Mouse (Mus musculus) activated CD4-positive, CD25-positive, alpha-beta regulatory T cell, adult 4 months (primary cell): Measurements from ENCODE around the gene Colgalt2. TPM values are rescaled to one million over a fixed set of nuclear protein-coding genes. Genes with fewer than 3 reads are reported as not detected.
"Not testable (repeated sequence)": the region's sequence is repeated elsewhere in the genome, so short reads cannot be mapped to it uniquely, and the experiment has no call there.

Experiments
- ATAC-seq: one replicate; pipeline ENCODE4 v1.8.0; 2017
- polyA plus RNA-seq, 2 experiments: library from polyadenylated mRNA; unstranded; fragments of 100-300 nt; shearing (Covaris generic); gene quantifications; one replicate each; pipeline ENCODE4 v1.2.1; 2017

The Colgalt2 gene
- polyA plus RNA-seq = not detected

DNA sequence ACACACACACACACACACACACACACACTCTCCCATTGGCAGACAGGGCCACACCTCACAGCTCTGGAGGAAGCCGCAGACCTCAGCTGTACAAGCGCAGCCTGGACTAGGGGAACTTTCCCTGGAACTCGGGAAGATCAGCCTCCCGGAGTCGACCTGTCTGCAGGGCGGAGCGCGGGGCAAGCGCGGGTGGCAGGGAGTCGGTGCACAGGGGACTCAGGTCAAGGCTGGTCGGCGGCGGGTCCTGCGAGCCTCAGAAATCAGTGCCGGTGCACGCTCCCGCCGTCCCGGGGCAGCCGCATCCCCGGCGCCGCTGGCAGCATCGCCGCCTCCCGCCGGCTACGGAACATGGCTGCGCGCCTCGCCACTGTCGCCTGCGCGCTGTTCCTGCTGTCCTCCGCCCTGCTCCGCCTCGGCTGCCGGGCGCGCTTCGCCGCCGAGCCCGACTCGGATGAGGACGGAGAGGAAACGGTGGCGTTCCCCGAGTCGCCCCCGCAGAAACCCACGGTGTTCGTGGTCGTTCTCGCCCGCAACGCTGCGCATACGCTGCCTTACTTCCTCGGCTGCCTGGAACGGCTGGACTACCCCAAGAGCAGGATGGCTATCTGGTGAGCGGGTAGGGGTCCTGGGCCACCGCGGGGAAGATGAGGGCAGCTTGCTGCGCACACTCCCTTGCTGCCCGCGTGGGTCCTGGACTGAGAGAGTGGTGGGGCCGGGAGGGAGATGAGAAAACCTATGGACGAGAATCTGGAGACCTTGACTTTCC is at the start of gene Colgalt2:
Colgalt2 (plus strand) TSS at position 41 of the 766 bp plus-strand sequence.
- ATAC-seq = peak; percentile 40

DNA sequence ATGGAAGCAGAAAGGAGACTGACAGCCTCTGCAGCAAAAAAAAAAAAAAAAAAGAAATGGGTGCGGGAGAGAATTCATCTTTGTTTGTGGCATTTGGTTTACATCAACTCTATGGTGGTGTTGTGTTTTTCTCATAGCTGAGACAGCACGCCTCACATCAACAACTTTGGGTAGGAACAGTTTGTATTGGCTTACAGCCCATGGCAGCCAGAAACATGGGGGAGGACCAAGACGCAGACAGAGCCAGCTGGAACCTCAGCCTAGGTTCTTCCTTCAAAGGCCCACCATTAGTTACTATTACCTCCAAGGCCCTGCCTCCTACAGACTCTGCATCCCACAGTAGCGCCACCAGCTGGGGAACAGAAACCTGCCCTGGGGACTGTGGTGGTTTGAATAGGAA is 42.9 kb upstream of the Colgalt2 start:
- ATAC-seq = no peak

DNA sequence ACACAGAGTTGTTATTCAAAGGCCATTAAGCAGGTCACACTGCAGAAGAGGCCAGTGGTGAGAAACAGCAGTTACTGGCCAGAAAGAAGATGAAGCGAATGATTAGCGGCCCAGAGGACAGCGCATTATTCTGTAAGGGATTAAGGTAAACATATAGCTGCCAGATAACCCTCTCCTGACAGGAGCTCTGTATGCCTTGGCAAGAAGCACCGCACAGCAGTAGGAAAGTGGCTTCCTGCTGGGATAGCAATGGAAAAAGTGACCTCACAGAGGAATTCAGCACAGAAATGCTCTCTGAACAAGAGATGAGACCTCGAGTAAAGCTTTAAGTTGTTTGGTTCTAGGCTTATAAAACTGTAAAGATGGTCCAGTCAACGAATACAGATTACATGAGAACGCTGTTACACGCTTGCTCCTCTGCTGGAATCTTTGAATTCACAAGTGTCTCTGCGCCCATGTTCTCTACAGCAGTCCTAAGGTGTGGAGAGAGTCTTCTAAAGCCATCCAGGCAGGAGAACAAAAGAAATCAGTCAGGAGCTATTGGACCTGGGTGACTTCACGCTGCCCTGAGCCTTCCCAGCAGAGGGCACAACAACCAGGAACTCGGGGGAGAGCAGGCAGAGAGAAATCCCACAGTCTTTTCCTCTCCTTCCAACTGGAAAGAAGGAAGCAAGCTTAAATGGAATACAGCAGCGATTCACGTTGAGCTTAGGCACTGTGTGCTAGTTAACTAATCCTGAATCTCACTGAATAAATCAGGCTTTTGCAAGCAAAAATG is 31.1 kb upstream of the Colgalt2 start:
- no peak for ATAC-seq

DNA sequence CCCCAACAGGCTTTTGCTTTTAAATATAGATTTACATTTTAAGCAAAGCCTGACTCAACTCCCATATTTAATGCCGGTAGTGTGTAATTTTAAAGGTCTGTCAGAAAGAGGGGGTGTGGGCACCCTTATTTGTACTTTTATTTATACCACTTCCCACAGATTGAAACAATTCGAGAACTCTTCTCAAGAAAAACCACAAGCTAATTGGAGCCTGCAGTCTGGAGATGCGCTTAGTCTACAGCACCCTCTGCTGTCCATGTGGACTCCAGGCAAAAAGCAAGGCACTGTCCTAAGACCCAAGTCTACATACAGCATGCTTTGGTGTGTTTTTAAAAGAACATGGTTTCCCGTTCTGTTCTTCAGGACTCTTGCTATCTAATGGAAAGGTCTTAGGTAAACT is 30.5 kb upstream of the Colgalt2 start:
- ATAC-seq = peak; percentile 91

DNA sequence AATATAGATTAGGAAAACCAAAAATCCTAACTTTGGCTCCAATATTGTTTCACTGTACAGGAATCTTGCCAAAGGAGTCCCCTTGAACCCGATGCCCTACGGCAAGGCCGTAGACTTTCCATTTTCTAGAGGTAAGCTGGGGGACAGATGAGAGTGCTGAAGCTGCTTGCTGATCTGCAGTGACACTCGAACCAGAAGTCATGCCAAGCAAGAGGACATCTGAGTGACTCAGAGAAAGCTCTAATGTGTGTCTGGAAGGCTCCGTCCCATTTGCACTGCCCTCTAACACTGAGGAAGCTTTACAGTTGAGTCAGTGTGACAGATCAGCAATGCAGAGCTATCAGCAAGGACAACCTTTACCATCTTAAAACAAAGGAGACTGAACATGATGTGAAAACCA is 21.3 kb upstream of the Colgalt2 start:
- no peak for ATAC-seq

DNA sequence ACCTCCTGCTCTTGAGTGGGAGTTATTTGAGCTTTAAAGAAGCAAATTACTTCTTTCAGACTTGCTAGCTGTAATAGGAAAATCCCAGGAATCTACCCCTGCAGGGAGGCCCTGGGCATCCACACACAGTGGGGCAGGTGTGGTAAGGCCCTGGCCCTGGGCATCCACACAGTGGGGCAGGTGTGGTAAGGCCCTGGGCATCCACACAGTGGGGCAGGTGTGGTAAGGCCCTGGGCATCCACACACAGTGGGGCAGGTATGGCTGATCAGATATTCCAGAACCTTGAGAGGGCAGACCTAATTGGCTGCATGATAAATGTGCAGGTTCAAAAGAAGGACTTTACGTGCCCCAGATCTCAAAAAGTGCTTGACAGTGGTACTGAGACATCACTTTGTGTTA is 15.0 kb upstream of the Colgalt2 start:
- no peak for ATAC-seq

DNA sequence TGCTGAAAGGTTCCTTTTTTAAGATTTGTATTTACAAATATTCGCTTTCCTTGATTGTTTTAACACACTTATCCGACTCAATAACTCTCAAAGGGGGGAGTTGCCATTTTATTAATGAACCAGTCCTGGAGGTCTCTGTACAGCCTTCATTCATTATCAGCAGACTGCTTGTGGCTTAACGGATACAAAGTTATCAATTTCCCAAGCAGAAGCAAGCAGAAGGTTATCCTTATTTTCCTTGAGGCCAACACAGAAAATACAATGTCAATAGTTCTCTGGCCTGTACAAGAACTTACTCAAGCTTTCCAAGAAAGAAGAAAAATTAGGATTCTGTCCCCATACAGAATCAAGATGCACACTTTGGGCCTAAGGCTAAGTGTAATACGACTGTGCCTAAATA is 13.9 kb upstream of the Colgalt2 start:
- not testable (repeated sequence) for ATAC-seq

DNA sequence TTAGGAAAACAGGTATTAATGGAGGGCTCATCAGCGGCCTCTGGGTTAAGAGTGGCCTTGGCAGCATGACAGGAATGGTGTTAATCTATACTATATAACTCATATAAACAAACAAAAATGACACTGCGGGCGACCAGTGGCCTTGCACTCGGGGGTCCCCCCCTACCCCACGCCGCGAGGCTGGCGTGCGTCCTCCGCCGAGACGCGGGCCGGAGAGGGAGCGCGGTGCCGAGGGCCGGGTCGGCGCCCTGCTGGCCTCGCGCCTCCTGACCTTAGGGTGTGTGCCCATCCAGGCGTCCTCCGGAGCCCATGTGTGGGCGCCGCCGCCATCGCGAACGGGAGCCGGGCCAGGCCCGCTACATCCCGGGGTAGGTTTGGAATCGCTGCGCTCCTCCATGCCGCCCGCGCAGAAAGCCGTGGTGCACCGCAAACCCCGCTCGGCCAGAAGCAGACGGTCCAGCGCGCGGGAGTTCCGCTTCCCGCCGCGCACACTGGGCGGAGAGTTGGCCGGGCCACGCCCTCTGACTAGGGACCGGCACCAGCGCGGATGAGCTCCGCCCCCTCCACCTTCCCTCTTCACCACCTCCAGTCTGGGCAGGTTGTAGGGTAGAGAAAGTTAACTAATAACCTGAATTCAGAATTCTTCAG is 13.3 kb upstream of the Colgalt2 start, which contains the start of gene Tsen15:
Tsen15 (minus strand) TSS at position 501 of the 648 bp plus-strand sequence.
- peak; percentile 94 for ATAC-seq

DNA sequence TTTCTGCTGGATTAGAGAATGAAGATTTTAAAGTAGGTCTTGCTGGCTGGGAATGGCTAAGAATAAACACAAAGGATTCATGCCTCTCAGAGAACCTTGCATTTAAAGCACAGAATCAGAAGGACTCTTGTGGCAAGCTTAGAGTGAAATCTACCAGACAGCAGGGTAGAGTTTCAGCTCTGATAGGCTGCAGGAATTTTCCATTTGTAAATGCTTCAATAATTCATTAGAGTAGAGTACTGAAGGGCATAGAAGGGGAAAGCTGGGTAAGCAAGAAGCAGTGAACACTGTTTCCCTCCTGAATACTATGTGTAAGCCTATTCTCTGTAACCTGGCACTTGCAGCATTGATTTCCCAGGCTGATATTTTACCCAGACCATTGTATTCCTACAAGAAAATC is 10.4 kb upstream of the Colgalt2 start:
- no peak for ATAC-seq

DNA sequence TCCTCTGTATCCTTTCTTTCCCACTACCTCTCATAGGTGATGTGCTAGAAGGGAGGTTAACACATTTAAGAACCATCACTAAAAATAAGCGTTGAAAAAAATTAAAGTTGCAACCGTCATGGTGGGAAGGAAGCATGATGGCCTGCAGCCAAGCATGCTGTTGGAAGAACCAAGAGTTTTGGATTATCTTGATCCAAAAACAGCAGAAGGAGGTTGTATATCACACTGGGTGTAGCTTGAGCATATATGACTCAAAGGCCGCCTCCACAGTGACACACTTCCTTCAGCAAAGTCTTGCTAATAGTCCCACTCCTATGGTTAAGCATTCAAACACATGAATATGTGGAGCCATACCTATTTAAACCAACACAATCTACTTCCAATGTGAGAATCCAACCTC is 5.5 kb upstream of the Colgalt2 start:
- ATAC-seq = no peak

DNA sequence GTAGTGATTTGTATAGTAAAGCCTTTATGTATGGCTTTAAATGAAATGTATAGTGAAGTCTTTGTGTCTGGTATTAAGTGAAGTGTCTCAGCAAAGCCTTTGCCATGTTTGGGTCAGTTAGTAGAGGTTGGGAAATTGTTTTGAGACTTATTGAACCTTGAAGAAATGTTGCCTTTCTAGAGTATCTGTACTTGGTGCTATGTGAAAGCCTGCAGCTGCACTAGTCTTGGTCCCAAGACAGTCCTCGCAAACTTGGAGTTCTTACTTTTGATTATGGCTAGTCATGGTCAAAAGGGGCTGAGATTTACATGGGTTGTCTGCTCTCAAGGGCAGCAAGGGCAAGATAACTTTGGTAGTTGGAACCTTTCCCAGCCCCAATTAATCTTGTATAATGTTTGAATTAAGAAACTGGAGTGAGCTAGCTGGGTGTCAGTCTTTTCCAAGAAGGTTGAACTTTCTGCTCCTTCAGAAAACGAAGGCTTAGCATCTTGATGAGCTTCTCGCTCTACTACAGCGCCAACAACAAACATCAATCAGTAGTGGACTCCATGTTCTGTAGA is 4.6 kb upstream of the Colgalt2 start:
- no peak for ATAC-seq

DNA sequence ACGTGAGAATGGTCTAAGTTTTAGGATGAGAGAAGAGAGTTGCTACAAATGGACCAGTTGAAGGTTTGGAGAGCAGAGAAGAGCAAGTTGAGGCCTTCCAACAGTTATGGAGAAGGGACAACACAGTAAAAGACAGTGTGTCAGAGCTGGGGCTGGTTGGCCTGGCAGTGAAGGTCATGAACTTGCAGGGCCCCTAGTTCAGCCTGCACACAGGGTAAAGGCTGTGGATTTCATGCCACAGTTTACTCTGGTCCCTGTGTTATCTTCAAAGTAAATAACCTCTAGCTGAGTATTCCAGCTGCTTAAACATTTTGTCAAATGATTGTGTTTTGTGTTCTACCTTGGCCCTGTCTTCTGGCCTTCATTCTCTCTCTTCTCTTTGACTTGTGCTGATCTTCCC is 922 bp upstream of the Colgalt2 start:
- no peak for ATAC-seq

DNA sequence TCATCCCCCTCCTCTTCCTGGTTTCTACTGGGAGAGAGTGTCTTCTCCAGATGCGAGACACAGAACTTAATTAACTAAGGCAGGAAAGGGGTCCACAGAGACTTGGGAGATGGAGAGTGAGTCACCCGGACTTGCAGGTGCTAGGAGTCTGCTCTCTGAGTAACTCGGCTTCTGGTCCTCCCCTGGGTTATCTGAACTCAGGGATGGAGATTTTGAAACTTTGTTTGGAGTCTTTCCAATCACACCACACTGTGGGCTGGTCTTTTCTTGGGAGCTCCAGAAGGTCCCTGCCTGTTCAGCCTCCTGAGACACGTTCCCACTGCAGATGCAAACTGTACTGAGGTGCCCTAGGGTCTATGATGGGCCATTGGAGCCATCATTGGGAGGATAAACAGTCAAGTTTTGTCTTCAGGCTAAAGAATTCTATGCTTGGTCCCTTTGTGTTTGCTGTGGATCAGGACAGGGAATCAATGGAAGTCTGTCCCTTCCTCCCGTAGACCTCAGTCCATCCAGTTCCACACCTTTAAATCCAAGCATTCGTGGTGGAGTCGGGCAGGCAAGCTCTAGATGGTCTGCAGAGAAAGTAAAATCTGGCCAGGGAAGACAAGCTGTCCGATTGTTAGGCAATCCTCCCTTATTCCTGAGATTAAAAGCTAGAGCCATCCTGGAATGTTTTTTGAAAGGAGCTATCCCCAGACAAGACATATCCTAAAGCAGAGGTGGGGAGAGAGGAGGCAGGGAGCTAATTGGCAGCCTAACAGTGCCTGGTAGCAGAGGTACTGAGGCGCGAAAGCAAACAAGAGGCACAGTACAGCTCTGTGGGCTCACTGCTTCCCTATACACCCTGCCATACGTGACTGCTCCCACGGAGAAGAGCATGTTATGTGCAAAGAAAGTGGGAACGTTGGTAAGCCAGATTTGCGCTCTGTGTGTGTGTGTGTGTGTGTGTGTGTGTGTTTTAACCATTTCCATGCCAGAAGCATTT is 1.2 kb downstream of the Colgalt2 start:
- ATAC-seq = no peak

DNA sequence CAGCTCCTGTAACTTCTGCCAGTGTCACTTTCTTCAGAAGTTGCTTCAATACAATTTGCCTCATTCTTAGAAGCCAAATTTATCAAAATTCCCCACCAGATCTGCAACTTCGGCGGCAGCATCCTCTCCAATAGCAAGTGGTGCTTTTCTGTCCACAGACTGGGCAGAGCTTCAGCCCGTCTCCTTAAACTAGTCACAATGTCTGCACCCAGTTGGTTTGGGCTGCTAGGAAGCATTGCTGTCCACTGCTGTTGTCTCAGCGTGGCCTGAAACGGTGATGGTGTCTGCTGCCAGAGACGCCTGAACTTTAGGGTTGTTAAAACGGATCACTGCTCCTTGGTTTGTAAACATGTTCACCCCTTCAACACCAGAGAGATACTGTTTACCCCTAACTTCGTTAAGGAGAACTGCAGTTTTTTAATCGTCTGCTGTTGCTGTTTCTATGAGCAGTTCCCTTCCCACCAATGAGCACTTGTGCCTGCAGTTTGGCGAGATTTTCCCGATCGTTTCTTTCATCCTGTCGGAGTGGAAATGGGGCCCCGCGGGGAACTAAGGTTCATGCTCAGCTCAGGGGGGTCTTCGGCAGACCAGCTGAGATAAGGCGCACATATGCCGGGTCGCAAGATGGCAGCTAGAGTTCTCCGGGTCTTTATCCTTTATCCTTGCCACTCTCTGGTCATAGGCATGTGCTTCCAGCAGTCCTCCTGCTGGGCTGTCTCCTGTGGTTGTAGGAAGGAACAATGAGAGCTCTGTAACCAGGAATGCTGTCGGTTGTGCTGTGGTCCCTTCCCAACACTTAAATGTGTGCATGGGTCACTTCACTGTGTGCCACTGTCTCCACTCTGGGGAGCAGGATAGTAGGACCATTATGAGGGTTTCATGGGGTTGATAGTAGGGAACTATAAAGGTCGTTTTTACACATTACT is 7.7 kb downstream of the Colgalt2 start:
- no peak for ATAC-seq

DNA sequence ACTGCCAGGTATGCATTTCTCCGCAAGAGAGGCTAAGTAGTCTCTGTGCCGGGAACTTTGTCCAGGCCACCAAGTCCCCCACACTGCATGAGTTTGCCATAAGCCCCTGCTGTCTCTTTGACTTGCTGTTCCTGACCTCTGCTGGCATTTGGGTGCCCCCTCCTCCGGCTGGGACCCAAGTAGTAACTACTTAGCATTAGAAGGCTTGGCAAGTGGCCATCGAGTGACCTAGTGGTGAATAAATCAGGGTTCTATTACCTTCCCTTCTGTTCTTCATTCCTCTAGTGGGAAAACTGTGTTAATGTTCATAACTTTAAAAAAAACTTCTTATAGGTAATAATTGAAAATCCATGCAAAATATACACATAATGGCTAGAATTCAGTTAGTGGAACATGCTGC is 9.7 kb downstream of the Colgalt2 start:
- no peak for ATAC-seq

DNA sequence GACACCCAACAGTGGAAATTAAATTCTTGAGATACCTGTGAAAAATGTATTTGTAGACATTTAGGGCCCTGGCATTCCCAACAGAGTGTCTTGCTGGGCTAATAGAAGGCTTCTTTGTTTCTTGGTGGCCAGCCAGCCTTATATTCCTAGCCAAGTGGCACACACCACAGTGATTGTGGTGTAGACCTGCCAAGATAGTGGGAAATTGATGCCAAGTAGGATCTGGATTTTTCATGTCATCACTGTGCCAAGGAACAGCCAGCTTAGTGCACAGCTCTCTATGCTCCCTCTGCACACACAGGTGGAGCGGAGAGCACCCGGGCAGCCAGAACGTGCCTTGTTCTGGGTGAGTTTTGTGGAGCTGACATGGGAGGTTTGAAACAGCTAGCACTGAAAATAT is 11.0 kb downstream of the Colgalt2 start:
- ATAC-seq = no peak

DNA sequence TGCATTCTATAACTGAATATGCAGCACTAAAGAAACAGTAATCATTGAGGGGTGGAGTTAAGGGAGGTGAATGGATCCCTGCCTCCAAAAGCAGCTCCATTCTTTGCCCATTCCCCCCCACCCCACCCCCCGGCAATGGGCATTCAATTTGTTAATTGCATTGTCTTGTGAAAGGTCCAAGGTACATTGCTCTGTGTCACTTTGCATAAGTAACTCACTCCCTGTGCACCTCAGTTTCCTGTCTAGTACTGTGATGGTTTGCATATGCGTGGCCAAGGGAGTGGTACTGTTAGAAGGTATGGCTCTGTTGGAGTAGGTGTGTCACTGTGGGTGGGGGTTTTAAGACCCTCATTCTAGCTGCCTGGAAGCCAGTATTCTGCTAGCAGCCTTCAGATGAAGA is 13.5 kb downstream of the Colgalt2 start:
- no peak for ATAC-seq

DNA sequence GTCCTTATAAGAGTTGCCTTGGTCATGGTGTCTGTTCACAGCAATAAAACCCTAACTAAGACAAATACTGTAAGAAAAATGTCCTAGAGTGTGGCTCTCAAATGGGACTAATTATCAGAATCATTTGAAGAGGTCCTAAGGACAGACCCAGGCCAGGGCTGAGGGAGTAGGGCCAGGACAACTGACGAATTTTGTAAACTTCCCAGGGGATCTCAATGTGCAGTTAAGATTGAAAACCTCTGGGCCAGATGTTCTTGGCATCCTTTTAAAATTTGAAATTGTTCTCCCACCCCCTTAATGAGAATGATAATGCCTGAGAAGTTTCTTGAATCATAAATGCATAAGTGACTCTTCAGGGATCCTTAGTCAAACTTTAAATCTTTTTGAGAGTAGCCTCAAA is 14.3 kb downstream of the Colgalt2 start:
- no peak for ATAC-seq

DNA sequence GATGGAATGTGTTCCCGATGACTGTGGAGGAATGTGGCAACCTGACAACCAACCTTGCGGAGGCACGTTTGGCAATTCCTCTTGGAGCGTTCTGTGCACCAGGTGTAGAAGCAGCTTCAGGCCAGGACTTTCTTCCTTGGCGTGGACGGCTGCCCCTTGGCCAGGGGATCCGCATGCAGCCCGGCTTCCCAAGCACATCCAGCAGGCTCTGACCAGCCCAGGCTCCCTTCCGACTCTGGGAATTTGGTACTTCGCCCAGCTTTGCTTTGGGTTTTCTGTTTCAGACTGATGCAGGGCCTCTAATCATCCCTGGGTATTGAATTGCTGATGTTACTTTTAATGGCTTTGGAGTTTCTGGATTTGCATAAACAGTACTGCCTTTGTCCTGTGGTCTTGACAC is 14.8 kb downstream of the Colgalt2 start:
- ATAC-seq = no peak

DNA sequence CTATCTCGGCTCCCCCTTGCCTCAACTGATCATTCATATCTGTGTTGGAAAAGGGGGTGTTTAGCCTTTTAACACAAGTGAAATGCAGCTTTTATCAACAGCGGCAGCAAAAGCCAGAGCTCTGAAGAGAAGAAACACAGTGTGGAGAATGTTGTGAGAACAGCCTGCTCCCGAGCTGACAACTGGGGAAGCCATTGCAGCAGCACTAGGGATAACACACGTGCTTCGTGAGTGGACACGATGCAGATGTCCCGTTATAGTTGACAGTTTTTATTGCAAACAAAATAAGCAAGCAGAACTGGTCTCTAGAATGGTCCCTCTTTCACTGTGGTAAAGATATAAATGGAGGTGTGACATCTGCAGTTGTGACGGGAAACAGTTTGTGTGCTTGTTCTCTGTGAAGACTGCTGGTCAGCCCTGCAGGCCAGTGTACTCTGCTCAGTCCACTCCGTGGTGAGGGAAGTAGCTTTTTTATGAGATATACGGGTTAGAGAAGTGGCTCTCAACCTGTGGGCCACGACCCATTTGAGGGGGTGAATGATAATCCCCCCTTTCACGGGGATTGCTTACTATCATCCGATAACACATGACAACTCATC is 16.8 kb downstream of the Colgalt2 start:
- no peak for ATAC-seq
